Mouse (Mus musculus): ENCODE data around the gene Tspan17. TPM values are rescaled to one million over a fixed set of nuclear protein-coding genes. Genes with fewer than 3 reads are reported as not detected.

Tspan17 gene
- polyA plus RNA-seq, 1 experiment from 2014 or later, result 9.4 TPM

GRCm38 (mm10) chr13:54797356-54797755 lies 8.2 kb downstream of the Tspan17 start:
- H3K4me1 ChIP-seq (replicated peaks; ENCODE audit: control insufficient read depth, insufficient read depth, low read length), result no peaks in the 10 kb centered on the region
- H3K36me3 ChIP-seq (ENCODE audit: control insufficient read depth, insufficient read depth, low read length), result no peaks in the 10 kb centered on the region
- DNase-seq (ENCODE audit: low spot score) (peak; percentile 63), ATAC-seq (replicated peaks; ENCODE audit: low FRiP score, low TSS enrichment, low read depth) (no peak)
- no peak overlapping the region for H3K4me2 ChIP-seq (ENCODE audit: low read length)
- no peak overlapping the region for H3K27ac ChIP-seq (ENCODE audit: low read depth)
- no peaks in the 10 kb centered on the region for H3K27me3 ChIP-seq (replicated peaks; ENCODE audit: control insufficient read depth, insufficient read depth, low read length)
- 41% methylated on average over 4 of the region's 4 CpGs for WGBS
- H3K9me3 ChIP-seq (ENCODE audit: control insufficient read depth, low read length), result no peaks in the 10 kb centered on the region
- H3K9ac ChIP-seq (ENCODE audit: low read length), result no peak overlapping the region
- H3K4me3 ChIP-seq (ENCODE audit: low read depth, low read length), result no peak overlapping the region

GRCm38 (mm10) chr13:54797861-54798643 lies 8.9 kb downstream of the Tspan17 start:
- Histone ChIP-seq H3K4me1 (replicated peaks; ENCODE audit: control insufficient read depth, insufficient read depth, low read length) (no peaks in the 10 kb centered on the region), H3K9me3 (ENCODE audit: control insufficient read depth, low read length) (no peaks in the 10 kb centered on the region), H3K4me3 (ENCODE audit: low read depth, low read length) (no peak overlapping the region), H3K4me2 (ENCODE audit: low read length) (no peak overlapping the region), H3K27ac (ENCODE audit: low read depth) (no peak overlapping the region), H3K27me3 (replicated peaks; ENCODE audit: control insufficient read depth, insufficient read depth, low read length) (no peaks in the 10 kb centered on the region), H3K36me3 (ENCODE audit: control insufficient read depth, insufficient read depth, low read length) (no peaks in the 10 kb centered on the region), H3K9ac (ENCODE audit: low read length) (no peak overlapping the region)
- 75% methylated on average over 16 of the region's 16 CpGs for WGBS
- DNase-seq (ENCODE audit: low spot score), result no peak
- ATAC-seq (replicated peaks; ENCODE audit: low FRiP score, low TSS enrichment, low read depth), result no peak

- Histone ChIP-seq H3K9ac (ENCODE audit: low read length) (no peak overlapping the region), H3K4me1 (replicated peaks; ENCODE audit: control insufficient read depth, insufficient read depth, low read length) (no peaks in the 10 kb centered on the region), H3K4me2 (ENCODE audit: low read length) (no peak overlapping the region), H3K27me3 (replicated peaks; ENCODE audit: control insufficient read depth, insufficient read depth, low read length) (no peaks in the 10 kb centered on the region), H3K4me3 (ENCODE audit: low read depth, low read length) (no peak overlapping the region), H3K27ac (ENCODE audit: low read depth) (no peak overlapping the region), H3K9me3 (ENCODE audit: control insufficient read depth, low read length) (no peaks in the 10 kb centered on the region), H3K36me3 (ENCODE audit: control insufficient read depth, insufficient read depth, low read length) (no peaks in the 10 kb centered on the region)
- ATAC-seq (replicated peaks; ENCODE audit: low FRiP score, low TSS enrichment, low read depth), result no peak
- DNase-seq (ENCODE audit: low spot score), result no peak
- WGBS, result 64% methylated on average over 10 of the region's 10 CpGs
These were observed 9.6 kb downstream of the Tspan17 start for GRCm38 (mm10) chr13:54798740-54799139.

GRCm38 (mm10) chr13:54799701-54800100 lies 10.5 kb downstream of the Tspan17 start:
- peak overlapping the region; percentile 33 for H3K4me2 ChIP-seq (ENCODE audit: low read length)
- H3K36me3 ChIP-seq (ENCODE audit: control insufficient read depth, insufficient read depth, low read length), result no peaks in the 10 kb centered on the region

GRCm38 (mm10) chr13:54800206-54800605 lies 11.0 kb downstream of the Tspan17 start:
- H3K4me3 ChIP-seq (ENCODE audit: low read depth, low read length), result no peak overlapping the region
- H3K4me2 ChIP-seq (ENCODE audit: low read length), result no peak overlapping the region
- no peak for DNase-seq (ENCODE audit: low spot score)
- 42% methylated on average over 4 of the region's 4 CpGs for WGBS
- no peak overlapping the region for H3K9ac ChIP-seq (ENCODE audit: low read length)
- no peaks in the 10 kb centered on the region for H3K36me3 ChIP-seq (ENCODE audit: control insufficient read depth, insufficient read depth, low read length)
- peaks cover 1% of the 10 kb centered on the region; the same call in 1 of the 2 replicates for H3K27me3 ChIP-seq (replicated peaks; ENCODE audit: control insufficient read depth, insufficient read depth, low read length)
- no peak for ATAC-seq (replicated peaks; ENCODE audit: low FRiP score, low TSS enrichment, low read depth)
- no peaks in the 10 kb centered on the region for H3K4me1 ChIP-seq (replicated peaks; ENCODE audit: control insufficient read depth, insufficient read depth, low read length)
- H3K27ac ChIP-seq (ENCODE audit: low read depth), result no peak overlapping the region
- H3K9me3 ChIP-seq (ENCODE audit: control insufficient read depth, low read length), result no peaks in the 10 kb centered on the region

More at GRCm38 (mm10) chr13:54799701-54800100, 10.5 kb downstream of the Tspan17 start:
- H3K4me3 ChIP-seq (ENCODE audit: low read depth, low read length), result no peak overlapping the region
- H3K27me3 ChIP-seq (replicated peaks; ENCODE audit: control insufficient read depth, insufficient read depth, low read length), result no peaks in the 10 kb centered on the region
- H3K9ac ChIP-seq (ENCODE audit: low read length), result no peak overlapping the region
- WGBS, result 17% methylated on average over 9 of the region's 9 CpGs
- no peaks in the 10 kb centered on the region for H3K9me3 ChIP-seq (ENCODE audit: control insufficient read depth, low read length)
- H3K4me1 ChIP-seq (replicated peaks; ENCODE audit: control insufficient read depth, insufficient read depth, low read length), result no peaks in the 10 kb centered on the region
- H3K27ac ChIP-seq (ENCODE audit: low read depth), result no peak overlapping the region
- no peak for ATAC-seq (replicated peaks; ENCODE audit: low FRiP score, low TSS enrichment, low read depth)
- peak; percentile 90 for DNase-seq (ENCODE audit: low spot score)

GRCm38 (mm10) chr13:54803010-54803409 lies 13.8 kb downstream of the Tspan17 start:
- Histone ChIP-seq H3K27me3 (replicated peaks; ENCODE audit: control insufficient read depth, insufficient read depth, low read length) (peaks cover 8% of the 10 kb centered on the region; the same call in 1 of the 2 replicates), H3K4me2 (ENCODE audit: low read length) (no peak overlapping the region), H3K4me1 (replicated peaks; ENCODE audit: control insufficient read depth, insufficient read depth, low read length) (no peaks in the 10 kb centered on the region), H3K36me3 (ENCODE audit: control insufficient read depth, insufficient read depth, low read length) (no peaks in the 10 kb centered on the region), H3K4me3 (ENCODE audit: low read depth, low read length) (no peak overlapping the region), H3K9ac (ENCODE audit: low read length) (no peak overlapping the region), H3K9me3 (ENCODE audit: control insufficient read depth, low read length) (no peaks in the 10 kb centered on the region), H3K27ac (ENCODE audit: low read depth) (no peak overlapping the region)
- ATAC-seq (replicated peaks; ENCODE audit: low FRiP score, low TSS enrichment, low read depth) (no peak), DNase-seq (ENCODE audit: low spot score) (no peak)
- WGBS, result 74% methylated on average over 6 of the region's 6 CpGs

GRCm38 (mm10) chr13:54805134-54805838 lies 16.1 kb downstream of the Tspan17 start:
- ATAC-seq (replicated peaks; ENCODE audit: low FRiP score, low TSS enrichment, low read depth), result no peak
- H3K36me3 ChIP-seq (ENCODE audit: control insufficient read depth, insufficient read depth, low read length), result no peaks in the 10 kb centered on the region
- H3K9ac ChIP-seq (ENCODE audit: low read length), result no peak overlapping the region
- no peaks in the 10 kb centered on the region for H3K9me3 ChIP-seq (ENCODE audit: control insufficient read depth, low read length)
- WGBS, result 41% methylated on average over 21 of the region's 21 CpGs
- peaks cover 8% of the 10 kb centered on the region; the same call in 1 of the 2 replicates for H3K27me3 ChIP-seq (replicated peaks; ENCODE audit: control insufficient read depth, insufficient read depth, low read length)
- no peak overlapping the region for H3K4me2 ChIP-seq (ENCODE audit: low read length)
- H3K4me1 ChIP-seq (replicated peaks; ENCODE audit: control insufficient read depth, insufficient read depth, low read length), result no peaks in the 10 kb centered on the region
- no peak overlapping the region for H3K4me3 ChIP-seq (ENCODE audit: low read depth, low read length)
- no peak for DNase-seq (ENCODE audit: low spot score)
- no peak overlapping the region for H3K27ac ChIP-seq (ENCODE audit: low read depth)

- H3K9me3 ChIP-seq (ENCODE audit: control insufficient read depth, low read length), result no peaks in the 10 kb centered on the region
- peaks cover 8% of the 10 kb centered on the region; the same call in 1 of the 2 replicates for H3K27me3 ChIP-seq (replicated peaks; ENCODE audit: control insufficient read depth, insufficient read depth, low read length)
- H3K27ac ChIP-seq (ENCODE audit: low read depth), result no peak overlapping the region
- H3K4me3 ChIP-seq (ENCODE audit: low read depth, low read length), result no peak overlapping the region
- H3K4me2 ChIP-seq (ENCODE audit: low read length), result no peak overlapping the region
- ATAC-seq (replicated peaks; ENCODE audit: low FRiP score, low TSS enrichment, low read depth) (no peak), DNase-seq (ENCODE audit: low spot score) (no peak)
- no peaks in the 10 kb centered on the region for H3K36me3 ChIP-seq (ENCODE audit: control insufficient read depth, insufficient read depth, low read length)
- 48% methylated on average over 13 of the region's 13 CpGs for WGBS
- H3K9ac ChIP-seq (ENCODE audit: low read length), result no peak overlapping the region
- H3K4me1 ChIP-seq (replicated peaks; ENCODE audit: control insufficient read depth, insufficient read depth, low read length), result no peaks in the 10 kb centered on the region
These were observed 17.3 kb downstream of the Tspan17 start for GRCm38 (mm10) chr13:54806434-54806976.
